Mouse (Mus musculus) neural tube, embryonic 11.5 days (tissue): ENCODE data around the gene Esrrg. TPM values are rescaled to one million over a fixed set of nuclear protein-coding genes. Genes with fewer than 3 reads are reported as not detected.

ENCODE experiments used
- ATAC-seq: fragments of 200-750 bp; cut with Nextera tagmentation; 2 replicates; pipeline ENCODE4 v1.8.0; 2017; ENCODE audit warnings: moderate number of reproducible peaks, mild to moderate bottlenecking, moderate TSS enrichment, moderate library complexity; ENCODE audit not compliant: insufficient read depth, low FRiP score, low TSS enrichment
- DNase-seq: peaks from one replicate; pipeline ENCODE4 v3.0.0-alpha.2; 2015; ENCODE audit warnings: low spot score
- H3K27ac ChIP-seq: fragments of 300-500 bp; sonication (generic); 2 replicates; pipeline ENCODE4 v1.5.1; 2014; ENCODE audit warnings: low read depth, mild to moderate bottlenecking, low read length
- H3K27me3 ChIP-seq: fragments of 300-500 bp; sonication (generic); 2 replicates; pipeline ENCODE4 v1.6.1; 2014; ENCODE audit warnings: mild to moderate bottlenecking, low read length, mixed read lengths; ENCODE audit not compliant: control insufficient read depth, insufficient read depth
- H3K36me3 ChIP-seq: fragments of 300-500 bp; sonication (generic); 2 replicates; pipeline ENCODE4 v1.6.1; 2014; ENCODE audit warnings: mild to moderate bottlenecking, low read length, moderate library complexity, mixed read lengths; ENCODE audit not compliant: control insufficient read depth, insufficient read depth
- H3K4me1 ChIP-seq: fragments of 300-500 bp; sonication (generic); 2 replicates; pipeline ENCODE4 v1.6.1; 2014; ENCODE audit warnings: low read length, mixed read lengths; ENCODE audit not compliant: control insufficient read depth, insufficient read depth
- H3K4me2 ChIP-seq: fragments of 300-500 bp; sonication (generic); 2 replicates; pipeline ENCODE4 v1.6.1; 2014; ENCODE audit warnings: low read depth, mild to moderate bottlenecking, moderate library complexity
- H3K4me3 ChIP-seq: fragments of 300-500 bp; sonication (generic); 2 replicates; pipeline ENCODE4 v1.5.1; 2014; ENCODE audit warnings: low read depth, low read length
- H3K9ac ChIP-seq: fragments of 300-500 bp; sonication (generic); 2 replicates; pipeline ENCODE4 v1.6.1; 2014; ENCODE audit warnings: mild to moderate bottlenecking, low read length
- H3K9me3 ChIP-seq: fragments of 300-500 bp; sonication (generic); 2 replicates; pipeline ENCODE4 v1.6.1; 2016; ENCODE audit warnings: low read length; ENCODE audit not compliant: control insufficient read depth
- WGBS: fragments of 180-500 bp; shearing (Covaris S2); extraction: QIAGEN DNeasy Blood & Tissue Kit; methylation state at CpG from one replicate; pipeline ENCODE4 v1.1.7; 2014; 5-methylcytosine and 5-hydroxymethylcytosine counted together
- polyA plus RNA-seq: library from polyadenylated mRNA; unstranded; fragments of >200 nt; fragmentation: Nextera tagmentation; extraction: Ambion mirVana; gene quantifications from 2 replicates; pipeline ENCODE4 v1.2.1, GENCODE M21; 2014

Gene Esrrg
- polyA plus RNA-seq, 1 experiment from 2014 or later: 12.7 TPM

- Histone ChIP-seq H3K9ac (no peak overlapping the region), H3K9me3 (no peaks in the 10 kb centered on the region), H3K36me3 (no peaks in the 10 kb centered on the region), H3K4me2 (no peak overlapping the region), H3K4me3 (no peak overlapping the region), H3K27me3 (no peaks in the 10 kb centered on the region), H3K27ac (no peak overlapping the region; the same call in 1 of the 2 replicates), H3K4me1 (0 out of 2 replicates have a peak, but pooled peaks cover 2% of the 10 kb centered on the region)
- 16% methylated on average over 7 of the region's 7 CpGs for WGBS
- DNase-seq (no peak), ATAC-seq (peak; percentile 52)
Measured at GRCm38 (mm10) chr1:187787055-187788016, 178.7 kb downstream of the Esrrg start.

- H3K4me2 ChIP-seq: no peak overlapping the region
- 92% methylated on average over 5 of the region's 5 CpGs for WGBS
Measured at GRCm38 (mm10) chr1:187794240-187794930, 185.8 kb downstream of the Esrrg start.

DNA sequence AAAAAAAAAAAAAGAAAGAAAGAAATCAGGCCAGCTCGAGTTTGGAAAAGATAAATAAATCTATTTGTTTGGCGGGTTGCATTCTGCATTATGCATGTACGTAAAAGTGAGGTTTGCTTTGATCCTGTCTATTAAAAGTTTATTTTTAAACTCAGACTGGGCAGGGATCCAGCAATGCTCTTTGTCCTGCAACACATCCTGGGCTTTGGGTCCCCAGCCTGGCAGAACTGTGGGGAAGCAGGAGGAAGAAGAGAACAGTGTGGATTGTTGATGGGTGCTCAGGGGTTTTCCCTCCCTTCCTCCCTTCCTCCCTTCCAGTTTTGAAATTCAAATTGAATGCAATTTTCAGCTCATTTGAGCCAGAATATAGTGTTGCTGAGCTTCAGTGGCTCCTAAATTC is 187.0 kb downstream of the Esrrg start:
- Histone ChIP-seq H3K27me3 (no peaks in the 10 kb centered on the region), H3K9ac (no peak overlapping the region), H3K4me3 (no peak overlapping the region), H3K9me3 (no peaks in the 10 kb centered on the region), H3K36me3 (no peaks in the 10 kb centered on the region), H3K27ac (no peak overlapping the region), H3K4me1 (no peaks in the 10 kb centered on the region), H3K4me2 (no peak overlapping the region)
- WGBS: 84% methylated on average over 3 of the region's 3 CpGs
- DNase-seq (no peak), ATAC-seq (no peak)

More at GRCm38 (mm10) chr1:187794240-187794930, 185.8 kb downstream of the Esrrg start:
- H3K36me3 ChIP-seq: no peaks in the 10 kb centered on the region
- H3K27me3 ChIP-seq: no peaks in the 10 kb centered on the region
- no peaks in the 10 kb centered on the region for H3K9me3 ChIP-seq
- H3K4me3 ChIP-seq: no peak overlapping the region
- H3K4me1 ChIP-seq: no peaks in the 10 kb centered on the region
- no peak overlapping the region for H3K9ac ChIP-seq
- ATAC-seq: no peak
- no peak overlapping the region for H3K27ac ChIP-seq
- DNase-seq: no peak

GRCm38 (mm10) chr1:187799300-187799699 is 190.7 kb downstream of the Esrrg start:
- 90% methylated on average over 7 of the region's 7 CpGs for WGBS
- no peaks in the 10 kb centered on the region for H3K9me3 ChIP-seq
- ATAC-seq: no peak
- no peak for DNase-seq
- no peak overlapping the region for H3K9ac ChIP-seq
- no peak overlapping the region for H3K4me2 ChIP-seq
- H3K4me1 ChIP-seq: peaks cover 6% of the 10 kb centered on the region; the same call in 1 of the 2 replicates
- no peaks in the 10 kb centered on the region for H3K27me3 ChIP-seq
- H3K36me3 ChIP-seq: no peaks in the 10 kb centered on the region
- no peak overlapping the region for H3K4me3 ChIP-seq
- H3K27ac ChIP-seq: no peak overlapping the region

GRCm38 (mm10) chr1:187800761-187801160 is 192.2 kb downstream of the Esrrg start:
- Histone ChIP-seq H3K4me3 (no peak overlapping the region), H3K27me3 (no peaks in the 10 kb centered on the region), H3K9me3 (no peaks in the 10 kb centered on the region), H3K4me2 (no peak overlapping the region), H3K9ac (no peak overlapping the region), H3K36me3 (no peaks in the 10 kb centered on the region), H3K27ac (no peak overlapping the region), H3K4me1 (peaks cover 6% of the 10 kb centered on the region; the same call in 1 of the 2 replicates)
- no peak for ATAC-seq
- 91% methylated on average over 10 of the region's 10 CpGs for WGBS
- no peak for DNase-seq

DNA sequence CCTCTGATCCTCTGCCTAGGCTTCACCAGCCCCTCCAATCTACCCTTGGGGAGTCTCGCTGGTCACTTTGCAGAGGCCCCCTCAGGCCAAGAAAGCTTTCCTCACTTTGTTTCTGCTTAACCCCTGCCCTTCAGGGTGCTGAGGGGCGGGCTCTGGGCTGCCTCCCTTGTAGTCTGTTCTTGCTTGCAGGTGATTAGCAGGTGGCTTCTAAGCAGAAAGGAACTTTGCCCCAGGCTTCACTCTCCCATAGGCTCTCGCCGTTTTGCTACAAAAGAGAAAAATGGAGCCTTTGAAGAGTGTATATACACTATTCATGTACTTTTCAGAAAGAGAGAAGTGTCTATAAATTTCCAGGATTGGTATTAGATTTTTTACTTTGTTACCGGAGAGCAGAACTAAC is 195.0 kb downstream of the Esrrg start:
- DNase-seq (no peak), ATAC-seq (peak; percentile 35; the same call in 1 of the 2 replicates)
- Histone ChIP-seq H3K9ac (no peak overlapping the region), H3K9me3 (no peaks in the 10 kb centered on the region), H3K27ac (no peak overlapping the region), H3K4me3 (no peak overlapping the region), H3K4me1 (peaks cover 6% of the 10 kb centered on the region; the same call in 1 of the 2 replicates), H3K4me2 (no peak overlapping the region), H3K36me3 (no peaks in the 10 kb centered on the region), H3K27me3 (no peaks in the 10 kb centered on the region)
- WGBS: 31% methylated on average over 5 of the region's 5 CpGs

- peak; percentile 48; the same call in 1 of the 2 replicates for ATAC-seq
- no peak for DNase-seq
- Histone ChIP-seq H3K27me3 (no peaks in the 10 kb centered on the region), H3K4me3 (no peak overlapping the region), H3K9ac (no peak overlapping the region), H3K36me3 (no peaks in the 10 kb centered on the region), H3K9me3 (no peaks in the 10 kb centered on the region), H3K4me2 (no peak overlapping the region; the same call in 1 of the 2 replicates), H3K4me1 (peaks cover 6% of the 10 kb centered on the region; the same call in 1 of the 2 replicates), H3K27ac (no peak overlapping the region)
- WGBS: 6% methylated on average over 5 of the region's 5 CpGs
Measured at GRCm38 (mm10) chr1:187803997-187804396, 195.4 kb downstream of the Esrrg start.

DNA sequence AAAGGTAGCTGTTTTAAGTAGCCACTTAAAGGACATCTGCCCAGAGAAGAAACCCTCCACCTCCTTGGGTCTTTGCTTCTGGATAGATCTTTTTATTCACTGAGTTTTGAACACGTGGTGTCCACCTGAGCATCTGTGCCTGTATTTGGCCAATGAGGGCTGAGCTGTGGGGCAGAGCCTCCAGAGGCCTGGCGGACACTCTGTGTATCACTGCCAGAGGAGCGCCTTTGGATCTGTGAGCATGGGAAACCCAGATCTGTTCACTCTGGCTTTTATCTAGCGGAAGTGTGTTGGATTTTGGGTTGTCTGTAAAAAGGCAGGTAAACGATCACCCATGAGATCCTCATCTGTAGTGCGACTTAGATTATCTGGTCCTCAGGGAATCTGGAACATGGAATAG is 196.4 kb downstream of the Esrrg start:
- no peak overlapping the region for H3K4me2 ChIP-seq
- no peaks in the 10 kb centered on the region for H3K9me3 ChIP-seq
- H3K4me1 ChIP-seq: peaks cover 6% of the 10 kb centered on the region; the same call in 1 of the 2 replicates
- H3K4me3 ChIP-seq: no peak overlapping the region
- no peak overlapping the region for H3K9ac ChIP-seq
- no peak overlapping the region for H3K27ac ChIP-seq
- no peak for ATAC-seq
- H3K36me3 ChIP-seq: no peaks in the 10 kb centered on the region
- no peaks in the 10 kb centered on the region for H3K27me3 ChIP-seq
- WGBS: 75% methylated on average over 6 of the region's 6 CpGs
- DNase-seq: no peak
